Mouse (Mus musculus) forebrain, embryonic 14.5 days (tissue): ENCODE data around the gene Dtd1. TPM values are rescaled to one million over a fixed set of nuclear protein-coding genes. Genes with fewer than 3 reads are reported as not detected.

Experiments used
- ATAC-seq: fragments of 200-750 bp; cut with Nextera tagmentation; 2 replicates; pipeline ENCODE4 v1.8.0; 2017; ENCODE audit warnings: mild to moderate bottlenecking, moderate library complexity
- DNase-seq: peaks from one replicate; pipeline ENCODE4 v3.0.0-alpha.2; 2015; ENCODE audit warnings: low spot score
- H3K27ac ChIP-seq: fragments of 300-500 bp; sonication (generic); 2 replicates; pipeline ENCODE4 v1.5.1; 2014; ENCODE audit warnings: low read depth, mild to moderate bottlenecking, control low read depth, low read length, moderate library complexity
- H3K27me3 ChIP-seq: fragments of 300-500 bp; sonication (generic); replicated peaks from 2 replicates; pipeline ENCODE4 v1.6.1; 2014; ENCODE audit warnings: low read length, control low read depth, mixed read lengths; ENCODE audit not compliant: control insufficient read depth, insufficient read depth
- H3K36me3 ChIP-seq: fragments of 300-500 bp; sonication (generic); 2 replicates; pipeline ENCODE4 v1.6.1; 2014; ENCODE audit warnings: low read length, control low read depth; ENCODE audit not compliant: control insufficient read depth, insufficient read depth
- H3K4me1 ChIP-seq: fragments of 300-500 bp; sonication (generic); 2 replicates; pipeline ENCODE4 v1.6.1; 2014; ENCODE audit warnings: antibody characterized with exemption, low read length, control low read depth; ENCODE audit not compliant: control insufficient read depth, insufficient read depth
- H3K4me2 ChIP-seq: fragments of 300-500 bp; sonication (generic); 2 replicates; pipeline ENCODE4 v1.6.1; 2014; ENCODE audit warnings: mild to moderate bottlenecking, control low read depth, low read length
- H3K4me3 ChIP-seq: fragments of 300-500 bp; sonication (generic); 2 replicates; pipeline ENCODE4 v1.5.1; 2014; ENCODE audit warnings: low read depth, low read length, control low read depth
- H3K9ac ChIP-seq: fragments of 300-500 bp; sonication (generic); 2 replicates; pipeline ENCODE4 v1.6.1; 2014; ENCODE audit warnings: mild to moderate bottlenecking, low read length, control low read depth, moderate library complexity
- H3K9me3 ChIP-seq: fragments of 300-500 bp; sonication (generic); replicated peaks from 2 replicates; pipeline ENCODE4 v1.6.1; 2016; ENCODE audit warnings: low read length, control low read depth, mixed read lengths; ENCODE audit not compliant: control insufficient read depth
- WGBS: fragments of 180-500 bp; shearing (Covaris S2); extraction: QIAGEN DNeasy Blood & Tissue Kit; methylation state at CpG from one replicate; pipeline ENCODE4 v1.1.7; 2014; 5-methylcytosine and 5-hydroxymethylcytosine counted together
- polyA plus RNA-seq: library from polyadenylated mRNA; unstranded; fragments of >200 nt; fragmentation: Nextera tagmentation; extraction: Ambion mirVana; gene quantifications from 2 replicates; pipeline ENCODE4 v1.2.1, GENCODE M21; 2014

Gene Dtd1
- polyA plus RNA-seq, 1 experiment from 2014 or later, result 69.7 TPM

GRCm38 (mm10) chr2:144774636-144775160 lies 175.0 kb downstream of the Dtd1 start:
- 85% methylated on average over 8 of the region's 8 CpGs for WGBS
- H3K4me1 ChIP-seq, result no peaks in the 10 kb centered on the region
- H3K9ac ChIP-seq, result no peak overlapping the region
- no peaks in the 10 kb centered on the region for H3K27me3 ChIP-seq
- DNase-seq, result no peak
- no peaks in the 10 kb centered on the region for H3K36me3 ChIP-seq
- no peak overlapping the region for H3K27ac ChIP-seq
- no peak overlapping the region for H3K4me3 ChIP-seq
- no peak for ATAC-seq
- no peak overlapping the region for H3K4me2 ChIP-seq
- H3K9me3 ChIP-seq, result no peaks in the 10 kb centered on the region

GRCm38 (mm10) chr2:144775626-144776025 lies 175.9 kb downstream of the Dtd1 start:
- Histone ChIP-seq H3K27ac (no peak overlapping the region), H3K36me3 (no peaks in the 10 kb centered on the region), H3K9ac (no peak overlapping the region), H3K4me1 (no peaks in the 10 kb centered on the region), H3K27me3 (no peaks in the 10 kb centered on the region), H3K4me2 (no peak overlapping the region), H3K4me3 (no peak overlapping the region), H3K9me3 (no peaks in the 10 kb centered on the region)
- WGBS, result 90% methylated on average over 4 of the region's 4 CpGs
- ATAC-seq, result no peak
- no peak for DNase-seq

GRCm38 (mm10) chr2:144779263-144779662 lies 179.6 kb downstream of the Dtd1 start:
- Histone ChIP-seq H3K9ac (no peak overlapping the region), H3K9me3 (no peaks in the 10 kb centered on the region), H3K4me1 (no peaks in the 10 kb centered on the region), H3K27me3 (no peaks in the 10 kb centered on the region), H3K4me3 (no peak overlapping the region), H3K36me3 (no peaks in the 10 kb centered on the region), H3K4me2 (no peak overlapping the region), H3K27ac (no peak overlapping the region)
- 91% methylated on average over 7 of the region's 7 CpGs for WGBS
- DNase-seq (no peak), ATAC-seq (no peak)

- H3K27ac ChIP-seq, result no peak overlapping the region
- DNase-seq (no peak), ATAC-seq (no peak)
- H3K9ac ChIP-seq, result no peak overlapping the region
- WGBS, result 92% methylated on average over 5 of the region's 5 CpGs
- H3K4me2 ChIP-seq, result no peak overlapping the region
- H3K4me1 ChIP-seq, result no peaks in the 10 kb centered on the region
- H3K36me3 ChIP-seq, result no peaks in the 10 kb centered on the region
- H3K27me3 ChIP-seq, result no peaks in the 10 kb centered on the region
- no peaks in the 10 kb centered on the region for H3K9me3 ChIP-seq
- H3K4me3 ChIP-seq, result no peak overlapping the region
Observed at GRCm38 (mm10) chr2:144780731-144781130, 181.0 kb downstream of the Dtd1 start.

GRCm38 (mm10) chr2:144781871-144782270 lies 182.2 kb downstream of the Dtd1 start:
- H3K4me3 ChIP-seq, result no peak overlapping the region
- H3K27ac ChIP-seq, result no peak overlapping the region
- no peaks in the 10 kb centered on the region for H3K36me3 ChIP-seq
- 52% methylated on average over 3 of the region's 3 CpGs for WGBS
- H3K4me1 ChIP-seq, result no peaks in the 10 kb centered on the region
- no peak for ATAC-seq
- no peak overlapping the region for H3K4me2 ChIP-seq
- H3K9me3 ChIP-seq, result no peaks in the 10 kb centered on the region
- H3K9ac ChIP-seq, result no peak overlapping the region
- no peaks in the 10 kb centered on the region for H3K27me3 ChIP-seq
- no peak for DNase-seq

GRCm38 (mm10) chr2:144782481-144782880 lies 182.8 kb downstream of the Dtd1 start:
- no peak for DNase-seq
- no peak for ATAC-seq

GRCm38 (mm10) chr2:144783190-144783589 lies 183.5 kb downstream of the Dtd1 start:
- DNase-seq (no peak), ATAC-seq (no peak)
- no peaks in the 10 kb centered on the region for H3K9me3 ChIP-seq
- no peak overlapping the region for H3K4me3 ChIP-seq
- no peaks in the 10 kb centered on the region for H3K36me3 ChIP-seq
- no peak overlapping the region for H3K4me2 ChIP-seq
- H3K4me1 ChIP-seq, result no peaks in the 10 kb centered on the region
- H3K9ac ChIP-seq, result no peak overlapping the region
- no peaks in the 10 kb centered on the region for H3K27me3 ChIP-seq
- no peak overlapping the region for H3K27ac ChIP-seq
- 80% methylated on average over 1 of the region's 1 CpGs for WGBS

More at GRCm38 (mm10) chr2:144782481-144782880, 182.8 kb downstream of the Dtd1 start:
- H3K4me1 ChIP-seq, result no peaks in the 10 kb centered on the region
- no peak overlapping the region for H3K4me3 ChIP-seq
- H3K36me3 ChIP-seq, result no peaks in the 10 kb centered on the region
- no peak overlapping the region for H3K9ac ChIP-seq
- no peak overlapping the region for H3K4me2 ChIP-seq
- no peaks in the 10 kb centered on the region for H3K9me3 ChIP-seq
- H3K27ac ChIP-seq, result no peak overlapping the region
- WGBS, result 85% methylated on average over 4 of the region's 4 CpGs
- no peaks in the 10 kb centered on the region for H3K27me3 ChIP-seq

GRCm38 (mm10) chr2:144783831-144784230 lies 184.1 kb downstream of the Dtd1 start:
- H3K4me1 ChIP-seq, result no peaks in the 10 kb centered on the region
- no peaks in the 10 kb centered on the region for H3K27me3 ChIP-seq
- H3K4me3 ChIP-seq, result no peak overlapping the region
- WGBS, result 95% methylated on average over 6 of the region's 6 CpGs
- H3K9ac ChIP-seq, result no peak overlapping the region
- H3K9me3 ChIP-seq, result no peaks in the 10 kb centered on the region
- H3K36me3 ChIP-seq, result no peaks in the 10 kb centered on the region
- no peak for DNase-seq
- H3K27ac ChIP-seq, result no peak overlapping the region
- H3K4me2 ChIP-seq, result no peak overlapping the region
- no peak for ATAC-seq

GRCm38 (mm10) chr2:144791671-144792294 lies 192.1 kb downstream of the Dtd1 start:
- no peaks in the 10 kb centered on the region for H3K4me1 ChIP-seq
- H3K9me3 ChIP-seq, result no peaks in the 10 kb centered on the region
- DNase-seq, result no peak
- no peaks in the 10 kb centered on the region for H3K36me3 ChIP-seq
- ATAC-seq, result no peak
- H3K9ac ChIP-seq, result no peak overlapping the region
- H3K27ac ChIP-seq, result no peak overlapping the region
- H3K4me3 ChIP-seq, result no peak overlapping the region
- H3K4me2 ChIP-seq, result no peak overlapping the region
- H3K27me3 ChIP-seq, result no peaks in the 10 kb centered on the region
- 89% methylated on average over 14 of the region's 14 CpGs for WGBS
